Mouse (Mus musculus) C2C12 (cell line): ENCODE measurements at regions not wholly inside any gene's neighbourhood (a gene's known extent, or its start where the extent isn't known, plus 50 kb on each side); places are given as distances from the start of the nearest gene placed in this dataset.

ENCODE experiments used
- CEBPB ChIP-seq: IDR thresholded peaks from one replicate; pipeline ENCODE4 v1.6.1; 2011; ENCODE audit warnings: low read depth, mild to moderate bottlenecking, control low read depth, moderate library complexity
- CTCF ChIP-seq: IDR thresholded peaks from one replicate; pipeline ENCODE4 v1.5.1; 2011; ENCODE audit not compliant: control insufficient read depth, insufficient read depth, insufficient read length
- USF1 ChIP-seq: IDR thresholded peaks from one replicate; pipeline ENCODE4 v1.6.1; 2011; ENCODE audit warnings: low read depth, mild to moderate bottlenecking, control low read depth, moderate library complexity

- no peak for TF ChIP-seq USF1
- TF ChIP-seq CEBPB = no peak
- TF ChIP-seq CTCF = no peak
Measured at GRCm38 (mm10) chr9:122617793-122618192, 129.4 kb upstream of the Topaz1 start.
